Mouse (Mus musculus) adipocyte (in vitro differentiated cells): ENCODE measurements around the gene Itpr2.
"Not testable (repeated sequence)": the region's sequence is repeated elsewhere in the genome, so short reads cannot be mapped to it uniquely, and the experiment has no call there.

Source experiments
- DNase-seq: peaks from one replicate; pipeline ENCODE4 v3.0.0-alpha.2; 2016; ENCODE audit warnings: low spot score

Itpr2 gene

GRCm38 (mm10) chr6:146468361-146468760 is 33.7 kb downstream of the Itpr2 start:
- DNase-seq: no peak

- DNase-seq: not testable (repeated sequence)
Measured at GRCm38 (mm10) chr6:146464645-146465042, 37.4 kb downstream of the Itpr2 start.

- DNase-seq: no peak
Measured at GRCm38 (mm10) chr6:146464014-146464644, 37.9 kb downstream of the Itpr2 start.

GRCm38 (mm10) chr6:146460936-146461335 is 41.1 kb downstream of the Itpr2 start:
- no peak for DNase-seq

GRCm38 (mm10) chr6:146458436-146458835 is 43.6 kb downstream of the Itpr2 start:
- DNase-seq: no peak

- no peak for DNase-seq
Measured at GRCm38 (mm10) chr6:146456741-146457140, 45.3 kb downstream of the Itpr2 start.

GRCm38 (mm10) chr6:146454520-146455511 is 47.2 kb downstream of the Itpr2 start:
- DNase-seq: no peak

- no peak for DNase-seq
Measured at GRCm38 (mm10) chr6:146452474-146452873, 49.5 kb downstream of the Itpr2 start.

GRCm38 (mm10) chr6:146446032-146446704 is 55.9 kb downstream of the Itpr2 start:
- DNase-seq: no peak

GRCm38 (mm10) chr6:146439826-146440225 is 62.2 kb downstream of the Itpr2 start:
- no peak for DNase-seq

- no peak for DNase-seq
Measured at GRCm38 (mm10) chr6:146439071-146439818, 62.8 kb downstream of the Itpr2 start.

GRCm38 (mm10) chr6:146438057-146438456 is 64.0 kb downstream of the Itpr2 start:
- no peak for DNase-seq

GRCm38 (mm10) chr6:146436916-146437496 is 65.0 kb downstream of the Itpr2 start:
- DNase-seq: no peak

GRCm38 (mm10) chr6:146434217-146434616 is 67.8 kb downstream of the Itpr2 start:
- no peak for DNase-seq

- DNase-seq: no peak
Measured at GRCm38 (mm10) chr6:146432218-146432865, 69.7 kb downstream of the Itpr2 start.

- no peak for DNase-seq
Measured at GRCm38 (mm10) chr6:146431777-146432176, 70.2 kb downstream of the Itpr2 start.

- DNase-seq: peak; percentile 28
Measured at GRCm38 (mm10) chr6:146429694-146430380, 72.2 kb downstream of the Itpr2 start.

- no peak for DNase-seq
Measured at GRCm38 (mm10) chr6:146424778-146425177, 77.2 kb downstream of the Itpr2 start.

GRCm38 (mm10) chr6:146424326-146424725 is 77.7 kb downstream of the Itpr2 start:
- DNase-seq: no peak

GRCm38 (mm10) chr6:146420718-146421117 is 81.3 kb downstream of the Itpr2 start:
- no peak for DNase-seq
